Mouse (Mus musculus) hindlimb bud, embryonic 11.5 days (tissue): ENCODE measurements around the gene Astn2.

Experiments
- DNase-seq: peaks from one replicate; pipeline ENCODE4 v3.0.0-alpha.2; 2012; ENCODE audit warnings: low read depth, low spot score; ENCODE audit errors: extremely low spot score

The Astn2 gene

GRCm38 (mm10) chr4:65604504-65605150 lies 799.8 kb downstream of the Astn2 start, which contains the start of gene Trim32:
Trim32 (plus strand) TSS chr4:65604986.
- DNase-seq: peak; percentile 62

GRCm38 (mm10) chr4:65594601-65595369 lies 809.6 kb downstream of the Astn2 start:
- DNase-seq: no peak

DNA sequence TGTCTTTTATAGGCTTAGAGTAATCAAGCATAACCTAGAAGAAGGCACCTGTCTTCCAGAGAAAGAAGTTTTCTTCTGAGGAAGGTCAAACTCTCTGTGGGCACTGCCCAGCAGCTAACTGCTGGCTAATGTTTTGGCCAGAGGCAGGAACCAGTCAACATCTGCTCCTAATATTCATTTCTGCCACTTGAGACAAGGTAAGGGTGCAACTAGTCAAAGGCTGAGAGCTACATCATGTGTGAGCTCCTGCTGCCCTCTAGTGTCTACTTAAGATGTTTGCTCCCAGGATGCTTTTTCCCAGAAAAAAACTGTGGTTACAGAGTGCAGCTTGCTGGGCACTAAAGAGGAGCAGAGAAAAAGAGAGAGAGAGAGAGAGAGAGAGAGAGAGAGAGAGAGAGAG lies 814.6 kb downstream of the Astn2 start:
- DNase-seq: peak; percentile 76

DNA sequence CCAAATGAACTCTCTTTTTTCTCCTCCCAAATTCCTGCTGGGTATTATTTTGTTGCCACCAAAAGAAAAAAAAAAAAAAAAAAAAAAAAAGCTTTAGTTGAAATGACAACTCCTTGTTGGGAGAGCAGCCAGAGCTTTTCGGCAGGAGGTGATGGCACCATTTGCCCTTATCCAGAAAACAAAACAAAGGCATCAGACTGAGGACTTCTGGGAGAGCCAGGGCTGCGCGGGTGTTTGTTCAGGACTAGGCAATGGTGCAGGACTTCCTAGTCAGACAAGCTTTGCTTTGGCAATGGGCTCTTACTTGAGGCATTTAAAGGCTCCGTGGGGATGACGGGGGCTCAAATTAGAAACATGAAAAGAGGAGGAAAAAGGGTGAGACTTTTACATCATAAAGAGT lies 817.5 kb downstream of the Astn2 start:
- no peak for DNase-seq

GRCm38 (mm10) chr4:65580254-65580653 lies 824.2 kb downstream of the Astn2 start:
- DNase-seq: no peak

- no peak for DNase-seq
These were observed 838.9 kb downstream of the Astn2 start for GRCm38 (mm10) chr4:65565493-65565892.

DNA sequence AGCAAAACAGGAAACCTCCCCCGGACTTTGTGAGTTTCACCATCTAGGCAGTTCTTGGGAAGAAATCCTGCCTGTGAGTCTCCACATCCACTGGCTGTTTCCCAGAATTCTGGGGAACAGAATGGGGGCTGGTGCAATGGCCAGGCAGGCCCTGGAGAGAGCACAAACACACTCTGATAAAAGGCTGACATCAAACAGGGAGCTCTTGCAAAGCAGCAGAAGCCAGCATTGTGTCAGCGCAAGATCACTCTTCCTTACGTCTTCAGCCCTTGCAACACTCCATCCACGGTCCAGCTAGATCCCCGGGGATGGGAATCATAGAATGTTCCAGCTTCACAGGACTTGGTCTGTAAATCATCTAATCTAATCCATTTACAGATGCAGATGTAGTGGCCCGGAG lies 855.9 kb downstream of the Astn2 start:
- DNase-seq: no peak

DNA sequence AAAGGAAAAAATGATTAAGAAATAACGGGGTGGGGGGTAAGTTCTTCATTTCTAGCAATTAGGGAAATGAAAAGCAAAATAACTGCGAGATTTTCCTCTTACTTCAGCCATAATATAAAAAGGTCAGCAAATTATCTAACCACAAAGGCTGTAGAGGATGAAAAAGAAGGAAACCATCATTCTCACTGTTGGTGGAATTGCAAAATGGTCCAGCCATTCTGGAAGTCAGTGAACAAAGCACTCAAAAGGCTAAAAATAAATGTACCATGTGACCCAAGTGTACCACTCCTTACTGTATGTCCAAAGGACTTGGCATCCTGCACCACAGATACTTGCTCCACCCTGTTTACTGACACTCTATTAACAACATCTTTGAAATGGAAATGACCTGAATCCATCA lies 858.8 kb downstream of the Astn2 start:
- DNase-seq: no peak

- no peak for DNase-seq
These were observed 872.2 kb downstream of the Astn2 start for GRCm38 (mm10) chr4:65532071-65532736.

- DNase-seq: no peak
These were observed 872.8 kb downstream of the Astn2 start for GRCm38 (mm10) chr4:65531621-65532020.

- no peak for DNase-seq
These were observed 873.5 kb downstream of the Astn2 start for GRCm38 (mm10) chr4:65530901-65531300.

DNA sequence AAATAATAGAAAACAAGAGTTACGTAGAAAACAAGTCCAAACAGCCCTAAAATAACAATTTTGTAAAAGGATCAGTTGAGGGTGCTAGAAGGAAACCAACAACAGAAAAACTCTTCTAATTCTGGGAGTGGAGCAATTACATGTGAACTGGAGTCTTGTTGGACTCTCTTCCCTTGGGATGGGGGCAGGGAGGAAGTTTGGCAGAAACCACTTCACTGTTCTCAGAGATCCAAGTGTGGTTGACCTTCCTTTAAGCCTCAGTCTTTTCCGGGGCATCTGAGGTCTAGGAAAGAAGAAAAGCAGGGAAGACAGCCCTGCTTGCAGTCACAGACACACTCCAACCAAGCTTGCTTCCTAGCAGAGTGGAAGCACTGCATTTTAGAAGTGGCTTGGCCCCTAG lies 896.3 kb downstream of the Astn2 start:
- DNase-seq: no peak

- DNase-seq: no peak
These were observed 897.5 kb downstream of the Astn2 start for GRCm38 (mm10) chr4:65506870-65507269.

- DNase-seq: peak; percentile 83
These were observed 908.0 kb downstream of the Astn2 start for GRCm38 (mm10) chr4:65496463-65496834.

DNA sequence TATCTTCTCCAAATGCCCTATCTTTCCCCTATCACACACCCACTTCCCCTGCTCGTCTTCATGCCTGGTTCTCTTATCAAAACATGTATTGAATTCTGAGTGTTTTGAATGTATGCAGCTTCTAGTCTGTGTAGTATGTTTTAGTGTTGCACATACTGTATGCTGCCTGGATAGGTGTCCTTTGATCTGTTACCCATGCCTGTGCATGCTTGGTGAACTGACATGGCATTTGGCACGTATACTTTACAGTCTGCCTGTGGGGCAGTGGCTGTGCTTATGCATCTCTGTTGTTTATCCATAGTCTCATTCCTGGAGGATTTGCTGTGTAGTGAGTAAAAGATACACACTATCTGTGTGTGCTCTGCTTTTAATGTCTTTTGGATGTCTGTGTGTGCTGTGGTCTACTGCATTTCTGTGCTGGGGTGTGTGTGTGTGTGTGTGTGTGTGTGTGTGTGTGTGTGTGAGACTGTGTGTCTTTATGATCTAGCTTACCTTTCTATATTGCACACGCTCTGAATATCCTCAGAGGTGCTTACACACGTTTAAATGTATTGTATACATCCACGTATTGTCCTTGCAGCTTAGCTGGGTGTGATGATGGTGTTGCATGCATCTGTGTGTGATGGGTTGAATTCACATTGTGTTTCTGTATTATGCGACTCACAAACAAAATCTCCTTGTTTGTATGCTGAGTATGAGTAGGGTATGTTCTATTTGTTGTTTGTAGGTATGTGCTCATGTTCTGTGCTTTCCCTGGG lies 908.5 kb downstream of the Astn2 start:
- DNase-seq: no peak

- DNase-seq: no peak
These were observed 912.9 kb downstream of the Astn2 start for GRCm38 (mm10) chr4:65491541-65491940.

- no peak for DNase-seq
These were observed 914.7 kb downstream of the Astn2 start for GRCm38 (mm10) chr4:65489711-65490110.

DNA sequence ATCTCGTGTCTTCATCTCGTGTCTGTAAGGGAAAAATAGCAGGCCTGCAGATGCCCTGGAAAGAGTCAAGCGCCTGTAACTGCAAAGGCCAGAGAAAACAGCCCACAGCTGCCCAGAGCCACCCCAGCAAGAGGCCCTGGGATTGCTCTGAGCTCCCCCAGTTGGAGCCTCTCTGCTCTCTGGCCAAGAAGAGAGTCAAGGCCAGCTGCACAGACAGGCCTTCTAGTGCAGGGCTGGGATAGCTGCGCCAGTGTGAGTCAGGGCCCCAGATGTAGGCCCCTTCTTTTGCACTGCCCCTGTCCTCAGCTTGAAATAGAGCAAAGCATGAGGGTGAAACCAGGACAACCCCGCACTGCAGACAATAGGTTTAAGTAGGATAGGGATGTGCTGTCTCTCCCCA lies 922.8 kb downstream of the Astn2 start:
- no peak for DNase-seq

GRCm38 (mm10) chr4:65477106-65477505 lies 927.3 kb downstream of the Astn2 start:
- no peak for DNase-seq

DNA sequence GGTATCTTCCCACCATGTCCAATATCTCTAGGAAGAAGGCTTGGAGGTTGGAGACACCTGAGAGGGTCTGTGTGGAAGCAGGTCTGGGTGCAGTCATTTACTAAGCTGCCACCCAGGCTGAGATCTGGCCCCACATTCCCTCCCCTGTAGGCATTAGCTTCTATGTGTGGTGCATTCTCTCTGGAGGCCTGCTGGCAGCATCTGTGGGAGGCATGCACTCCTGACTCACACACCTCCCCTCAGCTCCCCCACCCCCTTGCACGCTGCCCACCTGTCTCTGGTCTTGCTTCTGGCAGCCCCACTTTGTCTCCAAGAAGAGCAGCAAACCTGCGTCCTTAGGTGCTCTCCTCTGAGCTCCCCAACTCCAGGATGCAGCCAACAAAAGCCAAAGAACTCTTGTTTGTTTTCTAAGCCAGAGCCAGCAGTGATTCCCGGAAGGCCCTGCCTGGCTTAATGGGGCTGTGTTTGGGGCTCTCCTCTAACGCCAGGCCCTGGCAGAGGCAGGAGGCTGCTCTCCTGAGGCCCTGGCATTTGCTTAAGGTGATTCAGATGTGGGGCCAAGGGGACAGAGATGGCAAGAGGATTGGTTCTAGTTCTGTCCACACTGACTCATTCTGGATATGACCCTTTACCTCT lies 928.4 kb downstream of the Astn2 start:
- DNase-seq: no peak

GRCm38 (mm10) chr4:65473141-65473540 lies 931.3 kb downstream of the Astn2 start:
- DNase-seq: no peak
